Mouse (Mus musculus) megakaryocyte, adult 5-6 weeks (primary cell): ENCODE data around the gene Dlg2. TPM values are rescaled to one million over a fixed set of nuclear protein-coding genes. Genes with fewer than 3 reads are reported as not detected.
A peak's percentile ranks its signal among the peaks of the same experiment; 100 is the strongest.

Source experiments
- ATAC-seq: 2 replicates; pipeline ENCODE4 v1.8.0; 2016; ENCODE audit warnings: mild to moderate bottlenecking, inconsistent platforms; ENCODE audit not compliant: poor library complexity, severe bottlenecking
- total RNA-seq, 2 experiments: library from RNA; stranded (forward) in 1 of 2; stranded (reverse) in 1 of 2; fragments of 153-499, 151-499 nt in 1 of 2; fragments of 221-1000, 200-1000 nt in 1 of 2; gene quantifications; 2 replicates each; pipeline versions ENCODE4 v1.2.3 to v1.2.4; 2015 to 2017

The Dlg2 gene
- total RNA-seq, 2 experiments from 2014 or later: 0.33 TPM; not detected in 1

GRCm38 (mm10) chr7:92427280-92427679, 1950.8 kb downstream of the Dlg2 start:
- ATAC-seq: no peak

GRCm38 (mm10) chr7:92428629-92429028, 1952.2 kb downstream of the Dlg2 start:
- ATAC-seq: no peak

GRCm38 (mm10) chr7:92430254-92430653, 1953.8 kb downstream of the Dlg2 start:
- ATAC-seq: no peak

- ATAC-seq: no peak
Observed at GRCm38 (mm10) chr7:92437168-92437567, 1960.7 kb downstream of the Dlg2 start.

- ATAC-seq: peak; percentile 57
Observed at GRCm38 (mm10) chr7:92439503-92440487, 1963.3 kb downstream of the Dlg2 start.

- ATAC-seq: peak; percentile 70
Observed at GRCm38 (mm10) chr7:92441611-92442010, 1965.1 kb downstream of the Dlg2 start.

- ATAC-seq: peak; percentile 56
Observed at GRCm38 (mm10) chr7:92442082-92442481, 1965.6 kb downstream of the Dlg2 start.

- ATAC-seq: no peak
Observed at GRCm38 (mm10) chr7:92447938-92448337, 1971.5 kb downstream of the Dlg2 start.

- ATAC-seq: no peak
Observed at GRCm38 (mm10) chr7:92448782-92449575, 1972.5 kb downstream of the Dlg2 start.

GRCm38 (mm10) chr7:92454176-92454575, 1977.7 kb downstream of the Dlg2 start:
- no peak for ATAC-seq

GRCm38 (mm10) chr7:92455927-92456326, 1979.5 kb downstream of the Dlg2 start:
- no peak for ATAC-seq

- no peak for ATAC-seq
Observed at GRCm38 (mm10) chr7:92457791-92458190, 1981.3 kb downstream of the Dlg2 start.

GRCm38 (mm10) chr7:92458308-92458707, 1981.8 kb downstream of the Dlg2 start:
- ATAC-seq: peak; percentile 87

- no peak for ATAC-seq
Observed at GRCm38 (mm10) chr7:92460578-92460977, 1984.1 kb downstream of the Dlg2 start.

- ATAC-seq: no peak
Observed at GRCm38 (mm10) chr7:92461256-92461655, 1984.8 kb downstream of the Dlg2 start.

- peak; percentile 83 for ATAC-seq
Observed at GRCm38 (mm10) chr7:92463080-92463877, 1986.8 kb downstream of the Dlg2 start.

GRCm38 (mm10) chr7:92464290-92464689, 1987.8 kb downstream of the Dlg2 start:
- ATAC-seq: no peak

- no peak for ATAC-seq
Observed at GRCm38 (mm10) chr7:92479143-92479542, 2002.7 kb downstream of the Dlg2 start.

- no peak for ATAC-seq
Observed at GRCm38 (mm10) chr7:92479748-92480147, 2003.3 kb downstream of the Dlg2 start.

GRCm38 (mm10) chr7:92483346-92483745, 2006.9 kb downstream of the Dlg2 start:
- ATAC-seq: no peak
